In the genomic region with DNA sequence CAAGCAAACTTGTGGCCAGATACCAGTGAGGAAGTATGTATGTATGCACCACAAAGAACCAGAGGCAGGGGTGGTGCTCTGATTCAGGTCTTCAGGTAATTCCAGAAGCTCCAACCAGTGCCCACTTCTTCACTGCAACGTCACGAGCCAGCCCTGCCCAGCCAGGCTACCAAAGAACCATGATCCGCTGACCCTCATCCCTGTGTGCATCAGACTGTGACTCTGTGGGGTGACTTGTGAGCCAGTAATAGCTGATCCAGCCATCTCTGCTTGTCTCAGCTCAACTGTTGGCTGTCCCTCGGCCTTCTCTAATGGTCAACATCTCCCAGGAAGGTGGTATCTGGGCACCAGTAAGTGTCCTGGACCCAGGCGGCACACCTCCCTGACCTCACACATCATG, we compare ENCODE assay signal across 10 mouse cellular contexts.
"Had no signal": no experiment of that assay in that cellular context is flagged by ENCODE, and none has a peak within 500 bp of the region (broad histone marks: within the 10 kb centered on the region; RNA-seq: fewer than 3 reads in every experiment).

No protein-coding gene starts in this region.

- H3K4me2 ChIP-seq: liver, embryonic 11.5 days; liver, embryonic 15.5 days; midbrain, embryonic 13.5 days had no signal

- H3K27ac ChIP-seq: kidney, postnatal 0 days; layer of hippocampus, adult 2 months; liver, embryonic 15.5 days; midbrain, embryonic 13.5 days had no signal

- DNase-seq: lung, adult 2 months; lung, postnatal 36 days; right cerebral cortex, postnatal 14 days; thymus, postnatal 36 days had no signal

- ATAC-seq: midbrain, embryonic 13.5 days had no signal

- H3K36me3 ChIP-seq: limb, embryonic 10.5 days; liver, embryonic 15.5 days; midbrain, embryonic 13.5 days had no signal

- H3K9ac ChIP-seq: liver, embryonic 15.5 days; midbrain, embryonic 13.5 days had no signal

- H3K4me3 ChIP-seq: layer of hippocampus, adult 2 months; limb, embryonic 10.5 days; liver, embryonic 15.5 days; midbrain, embryonic 13.5 days had no signal

- H3K9me3 ChIP-seq: limb, embryonic 10.5 days; liver, embryonic 15.5 days; midbrain, embryonic 13.5 days had no signal

- H3K27me3 ChIP-seq: liver, embryonic 15.5 days; midbrain, embryonic 13.5 days had no signal

- H3K4me1 ChIP-seq: liver, embryonic 15.5 days had no signal
